8 mouse cellular contexts compared by ENCODE assay signal in genomic region chr3:87172351-87173102, GRCm38 (mm10). TPM values are rescaled to one million over a fixed set of nuclear protein-coding genes. Genes with fewer than 3 reads are reported as not detected.
A peak's percentile ranks its signal among the peaks of the same experiment; 100 is the strongest.
DNase-seq lines count a peak whose midpoint lies in the region; ATAC-seq and TF ChIP-seq lines count a peak whose summit lies in the region.

No protein-coding gene starts in this region.

- TF ChIP-seq POLR2A in kidney, adult 2 months (IDR thresholded peaks at IDR 0.05; ENCODE audit: low read depth, low read length) = no peak

- peak overlapping the region; percentile 76 for H3K4me2 ChIP-seq in hindbrain, embryonic 11.5 days (replicated peaks; ENCODE audit: low read depth, low read length)
- H3K4me2 ChIP-seq in lung, embryonic 15.5 days = peak overlapping the region; percentile 85
- peak overlapping the region; percentile 73 for H3K4me2 ChIP-seq in stomach, postnatal 0 days (replicated peaks; ENCODE audit: low read depth)

- no peaks in the 10 kb centered on the region for H3K4me1 ChIP-seq in kidney, adult 2 months (ENCODE audit: control insufficient read depth, insufficient read depth, low read length)
- peaks cover 11% of the 10 kb centered on the region for H3K4me1 ChIP-seq in hindbrain, embryonic 11.5 days (replicated peaks; ENCODE audit: control insufficient read depth, insufficient read depth, low read length)
- H3K4me1 ChIP-seq in lung, embryonic 15.5 days = peaks cover 59% of the 10 kb centered on the region
- H3K4me1 ChIP-seq in stomach, postnatal 0 days (replicated peaks; ENCODE audit: control insufficient read depth, insufficient read depth) = 0 out of 2 replicates have a peak, but pooled peaks cover 3% of the 10 kb centered on the region

- H3K9ac ChIP-seq in hindbrain, embryonic 11.5 days (ENCODE audit: low read depth, low read length) = peak overlapping the region; percentile 89
- H3K9ac ChIP-seq in lung, embryonic 15.5 days = peak overlapping the region; percentile 68
- H3K9ac ChIP-seq in stomach, postnatal 0 days (ENCODE audit: low read length) = peak overlapping the region; percentile 79

- no peak overlapping the region for H3K27ac ChIP-seq in kidney, adult 2 months (ENCODE audit: insufficient read depth, low read depth, low read length)
- H3K27ac ChIP-seq in hindbrain, embryonic 11.5 days (ENCODE audit: low read depth, low read length) = peak overlapping the region; percentile 75
- H3K27ac ChIP-seq in lung, embryonic 15.5 days = peak overlapping the region; percentile 91
- peak overlapping the region; percentile 88 for H3K27ac ChIP-seq in stomach, postnatal 0 days (replicated peaks)

- TF ChIP-seq CTCF in kidney, adult 2 months (conservative IDR thresholded peaks at IDR 0.05; ENCODE audit: insufficient read depth, insufficient read length, low read depth, low read length) = no peak
- no peak for TF ChIP-seq CTCF in stomach, postnatal 0 days (IDR thresholded peaks at IDR 0.05; ENCODE audit: low read depth)

- WGBS in kidney, adult 2 months = 32% methylated on average over 15 of the region's 15 CpGs
- 2% methylated on average over 15 of the region's 15 CpGs for WGBS in hindbrain, embryonic 11.5 days
- WGBS in lung, embryonic 15.5 days = under 1% methylated on average over 14 of the region's 15 CpGs
- 8% methylated on average over 15 of the region's 15 CpGs for WGBS in stomach, postnatal 0 days

- H3K4me3 ChIP-seq in kidney, adult 2 months (ENCODE audit: insufficient read depth, low read depth, low read length) = peak overlapping the region; percentile 36
- peak overlapping the region; percentile 72 for H3K4me3 ChIP-seq in hindbrain, embryonic 11.5 days (ENCODE audit: low read depth, low read length)
- peak overlapping the region; percentile 75 for H3K4me3 ChIP-seq in lung, embryonic 15.5 days
- peak overlapping the region; percentile 53 for H3K4me3 ChIP-seq in stomach, postnatal 0 days (ENCODE audit: low read depth, low read length)

- intact Hi-C loops in left cerebral cortex, postnatal 36 days (cut with DNase I) = no loop called here

- ATAC-seq in common myeloid progenitor, adult 5-6 weeks (replicated peaks; ENCODE audit: low read depth, poor library complexity, severe bottlenecking) = 0 out of 2 replicates have a peak, but pooled peaks have one; percentile 9
- no peak for ATAC-seq in hindbrain, embryonic 11.5 days (ENCODE audit: low FRiP score)
- ATAC-seq in lung, embryonic 15.5 days (ENCODE audit: borderline replicate concordance, extremely low read depth, low FRiP score, low TSS enrichment) = no peak
- no peak for ATAC-seq in stomach, postnatal 0 days (ENCODE audit: low FRiP score, low TSS enrichment)

- no peak for DNase-seq in kidney, adult 2 months
- no peak for DNase-seq in kidney, adult 9 months
- peak; percentile 65 for DNase-seq in hindbrain, embryonic 11.5 days (ENCODE audit: low spot score)
- no peak for DNase-seq in stomach, postnatal 0 days (ENCODE audit: low spot score)
- no peak for DNase-seq in spleen, postnatal 10 days (ENCODE audit: low spot score in 2 of 2)
- DNase-seq in left cerebral cortex, postnatal 36 days (ENCODE audit: low spot score in 2 of 2) = no peak

- H3K27me3 ChIP-seq in kidney, adult 2 months (replicated peaks; ENCODE audit: control insufficient read depth, insufficient read depth, low read length) = no peaks in the 10 kb centered on the region
- no peaks in the 10 kb centered on the region for H3K27me3 ChIP-seq in hindbrain, embryonic 11.5 days (ENCODE audit: control insufficient read depth, insufficient read depth, low read length)
- no peaks in the 10 kb centered on the region for H3K27me3 ChIP-seq in lung, embryonic 15.5 days
- H3K27me3 ChIP-seq in stomach, postnatal 0 days (ENCODE audit: control insufficient read depth, insufficient read depth, low read length) = no peaks in the 10 kb centered on the region

- no peaks in the 10 kb centered on the region for H3K36me3 ChIP-seq in kidney, adult 2 months (ENCODE audit: control insufficient read depth, insufficient read depth, low read length)
- H3K36me3 ChIP-seq in hindbrain, embryonic 11.5 days (ENCODE audit: control insufficient read depth, insufficient read depth, low read length) = no peaks in the 10 kb centered on the region
- H3K36me3 ChIP-seq in lung, embryonic 15.5 days = no peaks in the 10 kb centered on the region
- no peaks in the 10 kb centered on the region for H3K36me3 ChIP-seq in stomach, postnatal 0 days (ENCODE audit: control insufficient read depth, insufficient read depth, low read length)

- H3K9me3 ChIP-seq in hindbrain, embryonic 11.5 days (ENCODE audit: control insufficient read depth, low read length) = no peaks in the 10 kb centered on the region
- no peaks in the 10 kb centered on the region for H3K9me3 ChIP-seq in lung, embryonic 15.5 days
- no peaks in the 10 kb centered on the region for H3K9me3 ChIP-seq in stomach, postnatal 0 days (ENCODE audit: control insufficient read depth, low read length)

- no peak for TF ChIP-seq EP300 in stomach, postnatal 0 days (optimal IDR thresholded peaks at IDR 0.05)

RNA-seq across cellular contexts. Expression of gene Kirrel, which starts 2.0 kb away (rescaled TPM):
- 10.0 and 10.2 TPM in 2 replicates for polyA plus RNA-seq in kidney, adult 2 months (2012; rRNA removed)
- total RNA-seq in common myeloid progenitor, adult 5-6 weeks (2017) = 0.41 TPM in 1 of 2 replicates, not detected in the other
- polyA plus RNA-seq in hindbrain, embryonic 11.5 days (2014; fragmentation: Nextera tagmentation; extraction: Ambion mirVana) = 7.3 and 11.5 TPM in 2 replicates
- polyA plus RNA-seq in lung, embryonic 15.5 days (2015; fragmentation: Nextera tagmentation; extraction: Ambion mirVana) = 20.7 and 23.0 TPM in 2 replicates
- 4.1 and 4.5 TPM in 2 replicates for polyA plus RNA-seq in stomach, postnatal 0 days (2015; fragmentation: Nextera tagmentation; extraction: Ambion mirVana)
- total RNA-seq in left cerebral cortex, postnatal 36 days (2021) = 1 to 10 TPM; 3.5 to 6.1 TPM
